Mouse (Mus musculus): ENCODE data around the gene 4930469K13Rik.
"Not testable (repeated sequence)": the region's sequence is repeated elsewhere in the genome, so short reads cannot be mapped to it uniquely, and the experiment has no call there.

Gene 4930469K13Rik

GRCm38 (mm10) chr11:34098422-34098821 is at the start of gene 4930469K13Rik:
Gene 4930469K13Rik (minus strand): TSS chr11:34098554.
- no peak for DNase-seq (ENCODE audit: low spot score in 2 of 2)

GRCm38 (mm10) chr11:34146934-34147333 is 48.6 kb upstream of the 4930469K13Rik start:
- DNase-seq (ENCODE audit: low spot score in 2 of 2), result no peak

GRCm38 (mm10) chr11:34144421-34144820 is 46.1 kb upstream of the 4930469K13Rik start:
- no peak for DNase-seq (ENCODE audit: low spot score in 2 of 2)

DNA sequence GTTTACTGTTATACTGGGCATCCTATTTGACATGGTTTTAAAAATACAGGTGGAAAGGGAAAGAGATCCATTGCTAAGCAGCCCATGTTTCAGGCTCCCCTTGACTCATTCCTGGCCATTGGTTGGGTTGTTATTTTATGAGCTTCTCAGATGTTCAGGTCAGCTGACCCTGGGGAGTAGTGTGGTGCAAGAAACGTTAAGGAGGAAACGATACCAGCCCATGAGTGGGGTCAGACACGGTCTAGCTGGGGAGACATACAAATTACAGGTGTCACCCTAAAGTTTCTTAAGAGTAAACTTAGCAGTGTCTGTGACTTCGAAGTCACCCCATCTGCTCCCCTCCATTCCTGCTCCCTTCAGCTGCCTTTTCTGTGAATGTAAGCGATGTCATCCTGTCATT is 45.6 kb upstream of the 4930469K13Rik start:
- DNase-seq (ENCODE audit: low spot score in 2 of 2), result no peak

GRCm38 (mm10) chr11:34139296-34139695 is 40.9 kb upstream of the 4930469K13Rik start:
- no peak for DNase-seq (ENCODE audit: low spot score in 2 of 2)

DNA sequence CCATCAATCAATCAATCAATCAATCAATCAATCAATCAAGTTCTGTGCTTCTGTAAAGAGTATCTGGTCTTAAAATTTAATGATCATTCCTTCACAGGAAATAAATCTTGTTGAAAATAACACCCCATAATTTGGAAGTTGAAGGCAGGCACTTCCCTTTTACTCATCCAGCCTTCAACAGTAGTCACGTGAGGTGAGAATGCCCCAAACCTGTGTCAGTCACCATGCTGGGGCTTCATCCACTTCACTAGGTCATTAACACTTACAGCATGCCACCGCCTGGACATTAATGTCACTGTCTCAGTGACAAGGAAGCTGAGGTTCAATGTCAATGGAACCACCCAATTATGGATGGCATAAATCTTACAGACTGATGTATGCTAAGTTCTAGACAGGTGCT is 30.1 kb upstream of the 4930469K13Rik start:
- no peak for DNase-seq (ENCODE audit: low spot score in 2 of 2)

DNA sequence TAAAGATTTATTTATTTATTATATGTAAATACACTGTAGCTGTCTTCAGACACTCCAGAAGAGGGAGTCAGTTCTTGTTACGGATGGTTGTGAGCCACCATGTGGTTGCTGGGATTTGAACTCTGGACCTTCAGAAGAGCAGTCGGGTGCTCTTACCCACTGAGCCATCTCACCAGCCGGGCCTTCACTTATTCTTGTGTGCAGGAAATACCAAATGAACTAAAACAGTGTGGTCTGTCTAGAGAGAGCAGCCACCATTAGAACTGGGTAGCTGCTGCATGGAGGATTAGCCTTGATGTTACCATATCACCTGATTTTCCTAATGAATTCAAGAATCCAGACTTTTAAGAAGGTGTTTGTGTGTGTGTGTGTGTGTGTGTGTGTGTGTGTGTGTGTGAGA is 27.4 kb upstream of the 4930469K13Rik start:
- not testable (repeated sequence) for DNase-seq (ENCODE audit: low spot score in 2 of 2)

DNA sequence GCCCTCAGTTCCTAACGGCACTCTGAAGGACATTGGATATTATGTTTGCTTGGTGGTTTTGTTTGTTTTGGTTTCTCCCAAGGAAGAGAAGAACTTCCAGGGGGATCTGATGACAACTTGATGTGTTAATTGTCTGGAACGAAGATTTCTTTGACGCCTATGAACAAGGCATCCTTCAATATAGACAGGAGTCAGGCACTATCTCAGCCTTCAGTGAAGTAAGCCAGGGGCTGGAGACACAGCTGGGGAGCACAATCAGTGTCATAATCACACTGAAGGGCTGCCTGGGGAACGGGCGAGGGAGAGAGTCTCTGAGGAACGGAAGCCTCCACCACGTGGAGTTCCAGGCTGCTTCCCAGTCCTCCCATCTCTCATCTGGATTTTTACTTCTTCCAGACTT is 26.5 kb upstream of the 4930469K13Rik start:
- DNase-seq (ENCODE audit: low spot score in 2 of 2), result no peak

DNA sequence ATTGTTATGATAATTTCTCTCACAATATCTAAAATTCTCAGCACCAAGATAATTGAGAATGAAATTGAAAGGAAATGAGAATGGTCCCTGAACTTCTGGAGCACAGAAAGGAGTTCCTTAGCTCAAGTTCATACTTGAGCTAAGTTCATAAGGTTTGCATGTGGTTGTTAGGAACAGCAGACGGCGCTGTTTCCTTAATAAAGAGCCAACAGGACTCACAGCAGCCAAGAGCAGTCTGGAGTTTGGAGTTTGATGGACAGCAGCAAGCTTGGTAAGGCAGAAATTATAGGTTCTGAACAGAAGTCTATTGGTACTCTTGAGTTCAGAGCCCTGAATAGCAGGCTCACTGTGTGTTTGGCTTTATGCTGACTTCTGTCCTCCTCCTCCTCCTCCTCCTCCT is 24.8 kb upstream of the 4930469K13Rik start:
- DNase-seq (ENCODE audit: low spot score in 2 of 2), result no peak

DNA sequence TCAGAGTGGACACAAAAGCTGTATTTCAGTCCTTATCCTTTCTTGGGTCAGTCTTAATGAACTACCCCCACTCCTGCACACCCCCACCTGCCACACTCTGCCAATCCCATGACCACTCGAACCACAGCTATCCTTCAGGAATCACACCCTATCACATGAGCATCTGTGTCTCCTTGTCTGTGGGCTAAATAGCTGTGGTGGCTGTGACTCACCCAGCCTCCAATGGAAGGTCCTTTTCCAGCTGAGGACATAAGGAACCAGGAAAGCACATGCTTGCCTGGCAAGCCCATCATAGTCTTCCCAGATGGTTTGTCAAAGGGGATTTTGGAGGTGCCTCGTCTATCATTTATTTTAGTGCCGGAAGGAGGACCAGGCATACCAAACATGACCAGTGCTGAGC is 20.0 kb upstream of the 4930469K13Rik start:
- DNase-seq (ENCODE audit: low spot score in 2 of 2), result no peak

DNA sequence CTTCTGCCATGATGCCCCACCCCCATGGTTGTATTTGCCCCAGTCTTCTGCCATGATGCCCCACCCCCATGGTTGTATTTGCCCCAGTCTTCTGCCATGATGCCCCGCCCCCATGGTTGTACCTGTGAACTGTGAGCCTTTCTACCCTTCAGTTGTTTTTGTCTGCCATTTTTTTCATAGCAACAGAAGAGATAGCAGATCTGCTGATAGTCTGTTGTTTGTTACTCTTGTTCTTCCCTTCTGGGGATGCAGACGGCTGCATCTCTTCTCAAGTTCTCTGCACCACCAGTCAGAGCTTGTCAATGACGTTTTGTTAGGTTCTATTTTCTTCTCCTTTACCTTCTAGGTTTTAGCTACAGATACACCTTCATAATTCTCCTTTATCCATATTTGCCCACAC is 19.2 kb upstream of the 4930469K13Rik start:
- DNase-seq (ENCODE audit: low spot score in 2 of 2), result no peak

DNA sequence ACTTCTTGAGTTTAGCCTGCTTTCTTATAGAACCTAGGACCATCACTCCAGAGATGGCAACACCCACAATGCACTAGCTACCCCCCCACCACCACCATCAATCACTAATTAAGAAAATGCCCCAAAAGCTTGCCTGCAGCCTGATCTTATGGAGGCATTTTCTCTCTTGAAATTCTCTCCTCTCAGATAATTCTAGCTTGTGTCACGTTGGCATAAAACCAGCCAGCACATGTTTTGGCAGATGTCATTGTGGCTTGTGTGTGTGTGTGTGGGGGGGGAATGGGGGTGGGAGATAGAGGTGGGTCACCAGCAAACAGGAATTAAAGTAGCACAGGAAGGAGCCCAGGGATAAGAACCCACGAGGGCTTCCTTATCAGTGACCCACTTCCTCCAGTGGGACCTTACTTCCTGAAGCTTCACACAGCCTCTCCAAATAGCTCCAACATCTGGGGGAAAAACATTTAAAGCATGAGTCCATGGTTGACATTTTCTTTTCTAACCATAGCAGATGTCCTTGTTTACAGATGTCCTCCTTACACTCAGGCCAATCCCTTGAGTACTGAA is 18.3 kb upstream of the 4930469K13Rik start:
- DNase-seq (ENCODE audit: low spot score in 2 of 2), result no peak

DNA sequence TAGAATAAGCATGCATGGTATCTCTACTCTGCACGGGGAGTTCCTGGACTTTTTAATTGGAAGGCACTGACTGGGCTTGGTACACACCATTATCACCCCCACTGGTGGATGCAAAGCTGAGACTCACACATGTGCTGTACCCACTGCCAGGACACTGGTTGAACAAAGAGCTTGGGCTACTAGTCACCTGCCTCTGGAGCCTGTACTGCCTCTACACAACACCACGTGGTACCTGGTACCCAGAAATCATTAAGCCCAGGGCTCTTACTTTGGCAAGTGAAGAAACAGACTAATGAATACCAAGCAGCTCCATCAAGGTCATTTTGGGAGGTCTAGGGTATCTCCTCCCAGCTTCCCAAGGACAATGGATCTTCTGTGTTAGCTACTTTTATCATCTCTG is 15.4 kb upstream of the 4930469K13Rik start:
- DNase-seq (ENCODE audit: low spot score in 2 of 2), result no peak

GRCm38 (mm10) chr11:34112781-34113380 is 14.5 kb upstream of the 4930469K13Rik start:
- no peak for DNase-seq (ENCODE audit: low spot score in 2 of 2)

- no peak for DNase-seq (ENCODE audit: low spot score in 2 of 2)
Observed at GRCm38 (mm10) chr11:34111940-34112339, 13.6 kb upstream of the 4930469K13Rik start.

GRCm38 (mm10) chr11:34109260-34109659 is 10.9 kb upstream of the 4930469K13Rik start:
- DNase-seq (ENCODE audit: low spot score in 2 of 2), result no peak

- no peak for DNase-seq (ENCODE audit: low spot score in 2 of 2)
Observed at GRCm38 (mm10) chr11:34104919-34105318, 6.6 kb upstream of the 4930469K13Rik start.

GRCm38 (mm10) chr11:34101827-34102226 is 3.5 kb upstream of the 4930469K13Rik start:
- DNase-seq (ENCODE audit: low spot score in 2 of 2), result no peak

DNA sequence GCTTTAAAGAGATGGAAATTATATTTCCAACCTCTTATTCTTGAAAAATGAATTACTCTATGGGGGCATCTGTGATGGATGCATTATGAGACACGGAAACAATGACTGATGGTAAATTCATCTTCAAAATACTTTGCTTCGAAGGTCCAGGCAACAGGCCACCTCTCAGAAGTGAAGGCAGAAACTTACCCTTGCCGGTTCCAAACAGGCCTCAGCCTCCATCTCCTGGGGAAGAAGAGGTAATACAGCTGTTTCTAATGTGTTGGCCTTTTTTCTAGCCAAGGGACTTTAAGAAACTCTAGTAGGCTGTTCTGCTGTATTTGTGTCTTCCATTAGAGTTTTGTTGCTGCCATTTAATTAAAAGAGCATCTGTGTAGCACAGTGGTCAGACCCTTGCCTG is 11.3 kb downstream of the 4930469K13Rik start:
- no peak for DNase-seq (ENCODE audit: low spot score in 2 of 2)

DNA sequence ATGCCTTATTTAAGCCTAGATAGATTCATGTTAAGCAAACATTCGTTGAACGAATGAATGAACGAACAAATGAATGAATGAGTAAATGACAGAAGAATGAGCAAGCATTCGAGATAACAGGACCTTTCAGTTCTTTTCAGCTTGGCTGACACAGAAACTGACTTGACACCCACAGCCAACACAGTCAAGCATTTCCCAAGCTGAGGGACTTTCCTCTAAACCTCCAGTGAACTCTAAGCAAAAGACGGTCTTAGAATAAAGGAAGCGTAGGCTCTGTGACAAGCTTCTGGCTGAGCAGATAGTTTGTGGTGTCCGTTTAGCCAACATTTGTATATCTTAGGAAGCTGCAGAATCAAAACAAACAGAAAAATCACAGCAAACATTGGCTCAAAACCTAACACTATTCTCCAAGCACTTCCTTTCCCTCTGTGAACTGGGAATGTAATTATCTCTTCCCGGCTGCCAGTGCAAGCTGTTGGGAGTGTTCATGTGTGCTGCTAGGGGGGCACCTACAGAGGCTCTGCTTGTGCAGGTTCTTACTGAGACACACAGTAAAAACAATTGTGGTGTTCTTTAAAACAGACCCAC is 12.1 kb downstream of the 4930469K13Rik start:
- no peak for DNase-seq (ENCODE audit: low spot score in 2 of 2)

DNA sequence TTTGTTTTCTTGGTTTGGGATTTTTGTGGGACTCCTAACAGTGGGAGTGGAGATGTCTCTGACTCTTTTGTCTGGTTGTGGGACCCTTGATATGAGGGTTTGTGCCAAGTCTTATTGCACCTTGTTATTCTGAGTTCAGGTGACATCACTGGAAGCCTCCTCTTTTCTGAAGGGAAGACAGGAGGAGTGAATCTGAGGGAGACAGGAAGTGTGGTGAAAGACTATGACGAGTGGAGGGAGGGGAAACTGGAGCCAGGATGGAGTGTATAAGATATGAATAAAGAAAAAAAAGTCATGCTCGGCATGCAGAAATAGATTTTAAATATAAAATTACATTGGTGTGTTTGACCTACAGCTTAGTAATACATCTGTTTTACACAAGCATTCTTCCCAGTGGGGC is 13.7 kb downstream of the 4930469K13Rik start:
- no peak for DNase-seq (ENCODE audit: low spot score in 2 of 2)

DNA sequence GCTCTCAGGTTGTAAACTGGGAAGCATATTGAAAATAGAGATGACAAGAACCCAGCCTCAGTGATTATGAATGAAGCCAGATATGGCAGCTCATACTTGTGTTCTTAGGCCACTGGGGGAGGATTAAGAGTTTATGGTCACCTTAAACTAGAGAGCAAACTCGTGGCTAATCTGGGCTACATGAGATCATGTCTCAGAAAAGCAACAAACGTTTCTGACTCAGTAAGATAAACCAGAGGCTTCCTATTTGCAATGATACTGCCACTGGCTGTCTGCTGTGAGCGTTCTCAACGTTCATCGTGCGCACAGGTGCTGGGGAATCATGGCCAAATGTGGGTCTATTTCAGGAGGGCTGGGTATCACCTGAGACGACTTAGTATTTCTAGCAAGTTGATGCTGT is 14.6 kb downstream of the 4930469K13Rik start:
- no peak for DNase-seq (ENCODE audit: low spot score in 2 of 2)

Measured in frontal cortex, postnatal 25 days (tissue).